Mouse (Mus musculus) T-helper 1 cell (primary cell): ENCODE results near the gene Palm2.

ENCODE experiments used
- in situ Hi-C: fragments of 300-600 bp; cut with MboI, MseI; formaldehyde crosslinking; loops from one replicate; pipeline ENCODE4 v1.15.1; 2025; ENCODE audit warnings: high pct_unique_total_duplicates

The Palm2 gene

DNA sequence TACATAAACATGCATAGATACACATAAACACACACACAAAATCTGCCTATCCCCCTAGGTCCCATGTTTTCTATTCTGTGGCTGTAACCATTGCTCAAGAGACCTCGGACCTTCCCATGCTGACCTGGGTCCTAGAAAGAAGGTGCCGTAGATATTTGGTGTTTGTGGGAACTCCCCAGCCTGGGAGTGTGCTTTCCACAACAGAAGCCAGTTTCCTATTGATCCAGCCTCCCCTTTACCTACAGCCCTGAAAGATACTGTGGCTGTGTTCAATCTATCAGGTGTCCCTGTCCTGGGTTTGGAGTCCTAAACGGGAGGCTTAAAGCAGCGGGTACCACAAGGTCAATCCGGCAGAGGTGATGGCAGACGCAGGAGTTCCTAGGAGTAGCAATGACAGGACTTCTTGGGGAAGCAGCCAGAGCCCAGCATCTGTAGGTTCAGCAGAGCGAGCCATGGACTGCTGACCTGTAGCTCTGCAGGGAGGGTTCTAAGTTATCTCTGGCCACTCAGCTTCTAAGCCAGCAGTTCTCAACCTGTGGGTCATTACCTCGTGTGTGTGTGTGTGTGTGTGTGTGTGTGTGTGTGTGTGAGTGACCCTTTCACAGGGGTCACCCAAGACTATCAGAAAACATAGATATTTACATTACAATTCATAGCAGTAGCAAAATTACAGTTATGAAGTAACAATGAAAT is 79.3 kb downstream of the Palm2 start:
- in situ Hi-C loops, result no loop called here

DNA sequence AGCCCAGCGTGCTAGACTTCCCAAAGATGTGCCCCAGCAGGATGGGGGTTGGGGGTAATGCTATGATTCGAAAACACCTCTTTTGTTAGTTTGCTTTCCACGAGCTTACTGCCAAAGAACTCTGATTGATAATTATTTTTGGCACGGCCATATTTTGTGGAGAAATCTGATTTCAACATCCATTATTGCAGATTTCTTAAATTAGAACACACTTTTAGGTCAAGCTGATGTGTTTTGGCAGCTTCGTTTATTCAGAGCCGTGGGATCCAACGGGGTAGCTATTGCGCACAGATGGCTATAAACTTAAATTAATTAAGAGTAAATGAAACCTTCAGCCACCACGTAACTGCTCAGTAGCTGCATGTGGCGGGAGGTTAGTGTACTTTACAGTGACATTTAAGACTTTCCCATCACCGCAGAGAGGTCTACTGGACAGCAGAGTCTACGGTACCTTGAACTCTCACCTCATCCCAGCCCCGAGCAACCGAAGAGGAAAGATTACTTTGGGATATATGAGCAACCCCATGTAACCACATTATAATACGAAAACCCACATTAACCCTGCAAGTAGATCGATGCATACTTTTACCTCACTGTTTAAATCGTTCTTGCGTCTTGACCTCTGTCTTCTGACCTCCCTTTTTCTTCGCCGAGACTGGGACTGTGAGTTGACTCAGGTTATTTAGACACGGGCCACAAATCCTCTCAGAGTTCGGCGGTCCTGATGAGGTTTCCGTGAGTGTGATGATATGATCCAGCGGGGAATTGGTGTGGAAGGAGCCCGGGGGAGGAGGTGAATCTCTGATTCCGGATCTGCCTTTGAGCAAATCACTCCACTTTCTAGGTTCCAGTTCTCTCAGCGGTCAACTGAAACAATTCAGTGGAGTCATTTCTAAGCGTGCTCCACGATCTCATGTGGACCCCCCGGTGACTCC is 80.2 kb downstream of the Palm2 start:
- in situ Hi-C loops, result no loop called here

DNA sequence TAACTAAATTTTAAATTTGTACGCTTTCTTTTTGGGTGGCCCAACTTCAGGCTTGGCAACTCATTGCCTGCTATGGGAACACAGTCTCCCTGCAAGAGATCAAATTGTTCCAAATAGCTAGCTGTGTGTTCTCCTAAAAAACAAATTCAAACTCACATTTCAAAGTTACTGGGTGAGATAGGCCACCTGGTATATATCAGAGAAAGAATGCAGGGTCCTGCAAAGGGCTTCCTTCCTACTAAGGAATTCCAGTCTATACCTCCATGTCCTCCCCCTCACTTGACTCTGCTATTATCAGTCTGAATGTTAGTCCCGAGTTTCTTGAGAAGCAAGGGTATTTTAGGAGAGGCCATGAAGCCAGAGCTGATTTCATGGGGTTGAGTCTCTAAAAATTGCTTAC is 81.3 kb downstream of the Palm2 start:
- in situ Hi-C loops, result no loop called here

DNA sequence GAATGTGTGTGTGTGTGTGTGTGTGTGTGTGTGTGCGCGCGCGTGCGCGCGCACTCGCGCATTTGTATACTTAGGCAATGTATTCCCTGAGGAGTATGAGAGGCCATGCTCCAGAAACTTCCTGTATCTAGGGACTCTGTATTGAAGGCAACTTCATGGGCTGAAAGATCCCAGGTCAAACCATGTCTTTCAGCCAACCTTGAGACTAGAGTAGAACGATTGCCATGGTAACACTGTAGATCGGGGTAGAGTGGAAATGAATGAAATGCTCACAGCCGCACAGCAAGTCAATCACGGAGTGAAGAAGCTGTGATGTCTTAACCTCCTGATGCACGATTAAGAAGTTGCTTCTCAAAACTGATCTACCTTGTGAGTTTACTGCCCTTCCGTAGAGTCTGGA is 89.4 kb downstream of the Palm2 start:
- in situ Hi-C loops, result no loop called here

DNA sequence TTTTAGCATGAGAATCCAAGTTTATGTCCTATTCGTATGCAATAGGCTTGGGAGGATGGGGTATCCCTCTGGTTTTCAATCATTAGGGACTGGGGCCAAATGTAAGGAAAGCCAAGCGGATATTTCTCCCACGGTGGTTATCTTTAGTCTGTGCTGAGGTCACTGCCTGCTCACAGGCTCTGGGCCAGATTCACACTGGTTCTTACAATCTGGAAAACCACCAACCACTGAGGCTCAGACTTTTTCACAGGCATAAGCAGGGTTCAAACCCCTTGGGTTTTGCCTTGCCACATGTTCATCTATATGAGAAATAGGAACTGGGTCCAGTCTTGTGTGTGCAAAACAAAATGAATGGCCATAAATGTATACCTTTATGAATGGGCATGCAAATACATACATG is 90.4 kb downstream of the Palm2 start:
- in situ Hi-C loops, result no loop called here

DNA sequence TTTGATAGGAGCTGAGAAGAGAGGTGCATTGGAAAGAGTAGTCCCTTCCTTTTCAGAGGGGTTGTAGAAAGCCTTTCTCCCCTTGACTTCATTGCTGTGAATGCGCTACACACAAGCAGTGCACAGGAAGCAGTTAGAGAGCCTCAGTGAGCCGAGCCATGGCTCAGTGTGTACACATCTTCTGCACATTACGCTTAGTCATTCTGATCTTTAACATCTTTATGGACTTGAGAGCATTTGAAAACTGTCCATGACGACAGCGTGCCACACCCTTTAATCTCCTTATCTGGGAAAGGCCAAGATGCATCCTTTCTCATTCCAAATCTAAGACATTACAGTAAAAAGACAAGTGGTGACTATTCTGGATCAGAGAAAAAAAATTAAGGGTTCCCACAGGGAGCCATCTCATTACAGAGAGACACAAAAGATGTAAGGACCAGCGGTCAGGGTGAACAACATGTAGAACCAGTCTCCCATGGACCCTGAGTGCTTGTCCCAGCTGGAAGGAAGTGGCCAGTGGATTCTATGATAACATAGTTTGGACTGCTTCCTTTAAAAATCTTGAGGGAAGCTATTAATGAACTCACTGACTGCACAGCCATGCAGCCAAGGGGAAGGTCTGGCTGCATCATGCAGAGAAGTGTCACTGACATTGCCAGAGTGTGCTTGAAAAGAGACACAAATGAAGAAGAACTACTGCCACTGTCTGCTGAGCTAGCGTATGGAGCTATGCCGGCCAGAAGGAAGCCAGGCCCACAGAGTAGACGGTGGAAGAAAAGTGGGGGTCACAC is 91.4 kb downstream of the Palm2 start:
- in situ Hi-C loops, result no loop called here

DNA sequence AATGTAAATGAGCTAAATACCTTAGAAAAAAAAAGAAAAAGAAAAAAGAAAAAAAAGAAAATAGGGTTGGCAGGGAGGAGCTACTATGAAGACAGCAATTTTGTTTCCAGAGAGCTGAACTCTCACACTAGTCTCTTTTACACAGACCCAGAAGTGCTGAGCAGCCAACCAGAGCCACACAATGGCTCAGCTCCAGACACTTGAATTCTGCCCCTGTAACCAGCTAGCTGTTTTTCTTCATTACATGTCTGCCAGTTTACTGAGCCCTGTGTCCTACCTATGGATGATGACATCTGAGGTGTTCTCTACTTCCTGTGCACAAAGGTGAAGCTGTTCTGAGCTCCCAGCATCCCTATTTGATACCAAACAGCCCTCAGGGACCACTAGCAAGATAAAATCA is 94.2 kb downstream of the Palm2 start:
- in situ Hi-C loops, result no loop called here

DNA sequence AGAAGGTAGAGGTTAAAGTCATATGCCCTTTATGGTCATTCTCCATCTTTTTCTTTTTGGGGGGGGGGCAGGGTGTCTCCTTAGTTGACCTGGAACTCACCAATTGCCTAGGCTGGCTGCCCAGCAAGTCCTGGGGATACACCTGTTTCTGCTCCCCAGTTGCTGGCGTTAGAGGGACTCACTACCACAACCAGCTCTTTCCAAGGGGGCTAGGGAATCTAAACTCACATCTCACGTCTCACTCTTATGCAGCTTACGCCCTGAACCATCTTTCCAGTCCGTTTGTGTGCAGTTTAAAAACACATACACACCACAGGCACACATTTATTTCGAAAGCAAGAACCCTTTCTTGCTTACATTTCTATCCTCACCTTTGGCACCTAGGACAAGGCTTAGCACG is 99.6 kb downstream of the Palm2 start:
- in situ Hi-C loops, result no loop called here

DNA sequence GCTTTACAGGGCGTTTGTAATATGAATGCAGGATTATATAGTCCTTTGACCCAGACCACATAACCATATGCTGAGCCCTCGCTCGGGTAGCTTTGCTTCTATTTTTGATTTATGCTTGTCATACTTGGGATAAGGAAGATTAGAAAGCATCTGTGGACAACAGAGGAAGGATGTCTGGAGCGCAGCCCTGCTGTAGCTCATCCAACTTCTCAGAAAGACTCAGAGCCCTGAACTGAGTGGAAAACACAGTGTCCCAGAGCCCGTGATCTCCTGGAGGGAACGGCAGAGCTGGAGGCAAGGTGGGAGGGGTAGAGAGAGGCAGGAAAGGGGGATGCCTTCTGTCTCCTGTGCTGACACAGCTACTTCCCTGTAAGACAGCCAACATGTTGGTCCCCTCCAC is 100.2 kb downstream of the Palm2 start:
- in situ Hi-C loops, result no loop called here

DNA sequence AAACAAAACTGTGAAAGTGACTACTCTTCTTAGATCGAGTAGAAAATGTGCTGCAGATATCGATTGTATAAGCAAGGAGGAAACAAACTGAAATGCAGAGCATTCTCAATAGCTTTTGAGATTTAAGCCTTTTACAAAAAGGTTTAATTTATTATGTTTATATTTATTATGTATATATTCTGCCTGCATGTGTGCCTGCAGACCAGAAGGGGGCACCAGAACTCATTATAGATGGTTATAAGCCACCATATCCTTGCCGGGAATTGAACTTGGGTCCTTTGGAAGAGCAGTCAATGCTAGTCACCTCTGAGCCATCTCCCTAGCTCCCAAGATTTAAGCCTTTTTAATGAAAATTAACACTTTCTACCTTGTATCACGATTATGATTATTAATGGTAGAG is 101.0 kb downstream of the Palm2 start:
- in situ Hi-C loops, result no loop called here

DNA sequence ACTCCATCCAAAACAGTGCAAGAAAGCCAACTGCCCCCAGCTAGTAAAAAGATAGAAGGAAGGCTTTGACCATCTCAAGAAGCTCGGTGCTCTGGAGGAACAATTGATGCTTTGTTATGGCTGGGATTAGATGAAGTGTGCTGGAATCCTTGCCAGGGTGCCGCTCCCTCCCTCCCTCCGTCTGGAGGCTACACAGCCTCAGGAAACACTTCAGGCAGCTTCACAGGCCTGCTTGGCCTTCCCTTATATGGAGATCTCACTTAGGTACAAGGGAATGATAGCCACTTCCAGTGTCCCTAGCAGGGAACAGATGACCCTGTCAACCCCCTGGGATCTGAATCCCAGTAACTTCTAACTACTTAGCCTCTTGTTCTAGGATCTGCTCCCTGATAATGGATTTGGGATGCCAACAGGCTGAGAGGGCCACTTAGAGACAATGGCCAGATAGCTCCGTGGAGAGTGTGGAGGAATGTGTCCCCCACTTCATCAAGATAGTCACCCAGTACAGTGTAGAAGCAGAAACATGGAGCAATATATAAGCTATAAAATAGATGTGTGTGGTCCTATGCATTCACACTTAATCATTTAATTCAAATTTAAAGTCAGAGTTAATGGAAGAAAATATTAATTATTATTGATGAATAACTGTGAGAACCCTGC is 104.1 kb downstream of the Palm2 start:
- in situ Hi-C loops, result no loop called here

DNA sequence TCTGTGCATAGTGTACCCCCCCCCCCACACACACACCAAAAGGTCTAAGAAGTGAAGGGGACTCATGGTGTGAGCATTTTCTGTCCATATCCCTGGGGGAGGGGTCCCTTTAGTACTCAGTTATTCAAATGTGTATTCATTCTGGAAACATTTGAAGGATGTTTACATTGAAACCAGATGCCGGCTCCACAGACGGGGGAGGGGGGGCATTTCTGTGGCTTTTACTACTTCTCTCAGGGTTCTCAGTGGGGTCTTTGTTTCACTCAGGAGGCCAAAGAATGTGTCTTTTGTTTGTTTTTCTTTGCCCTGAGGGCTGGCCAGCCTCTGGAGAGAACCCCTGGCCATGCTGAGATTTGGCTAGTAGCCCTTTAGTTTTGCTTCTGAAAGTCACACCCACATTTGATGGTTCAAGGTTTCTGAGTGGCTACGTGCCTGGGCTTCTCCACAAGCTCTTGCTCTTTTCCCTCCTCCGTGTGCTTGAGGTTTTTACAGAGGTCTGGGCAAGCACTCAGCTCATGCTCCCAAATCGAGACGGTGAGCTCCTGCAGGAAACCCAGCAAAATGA is 109.7 kb downstream of the Palm2 start:
- in situ Hi-C loops, result no loop called here

DNA sequence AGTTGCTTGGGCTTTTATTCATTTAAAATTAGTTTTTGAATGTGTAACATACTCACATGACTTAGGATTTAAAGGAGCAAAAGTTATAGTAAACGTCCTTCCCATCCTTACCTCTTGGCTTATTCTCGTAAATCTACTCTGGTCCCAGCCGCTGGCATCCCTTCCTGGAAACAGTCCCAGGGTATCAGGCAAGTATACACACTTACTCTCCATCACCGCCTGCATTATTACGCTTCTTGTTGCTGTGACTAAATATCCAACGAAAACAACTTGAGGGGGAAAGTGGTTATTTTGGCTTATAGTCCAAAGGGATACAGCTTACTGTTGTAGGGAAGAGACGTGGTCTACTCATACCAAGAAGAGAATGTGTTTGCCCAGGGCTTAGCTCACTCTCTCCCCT is 113.7 kb downstream of the Palm2 start:
- in situ Hi-C loops, result no loop called here

DNA sequence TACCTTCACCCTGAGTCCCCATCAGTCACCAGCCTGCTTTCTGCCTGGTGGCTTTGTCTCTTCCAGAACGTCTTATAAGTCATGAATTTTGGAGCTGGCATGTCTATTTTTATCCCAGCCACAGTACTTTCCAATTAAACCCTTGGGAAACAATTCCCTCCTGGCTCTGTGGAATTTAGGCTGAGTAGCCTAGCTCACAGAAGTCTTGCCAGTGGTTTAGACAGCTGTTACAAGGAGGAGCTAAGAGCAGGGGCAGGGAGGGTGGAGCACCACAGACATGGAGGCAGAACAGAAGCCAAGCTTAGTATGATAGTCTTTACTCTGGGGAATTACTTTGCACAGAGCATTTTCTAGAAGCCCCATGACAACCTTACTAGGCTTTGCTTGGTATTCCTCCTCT is 116.2 kb downstream of the Palm2 start:
- in situ Hi-C loops, result no loop called here

DNA sequence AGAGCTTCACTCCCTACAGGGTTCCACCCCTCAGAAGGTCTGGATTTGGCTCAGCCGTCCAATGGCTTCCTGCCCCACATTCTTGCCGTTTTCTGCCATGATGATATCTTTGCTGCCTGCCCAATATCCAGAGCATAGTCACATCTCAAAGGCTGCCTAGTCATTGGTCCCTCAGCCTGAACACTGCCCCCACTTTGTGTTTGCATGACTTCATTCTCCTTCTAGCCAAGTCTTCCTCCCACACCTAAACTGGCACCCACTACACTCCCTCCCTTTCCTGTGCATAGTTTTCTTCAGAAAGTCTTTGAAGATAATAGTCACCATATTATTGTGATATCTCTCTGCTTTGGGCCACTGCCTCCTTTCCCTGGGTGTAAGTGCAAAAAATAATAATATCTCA is 123.1 kb downstream of the Palm2 start:
- in situ Hi-C loops, result no loop called here

DNA sequence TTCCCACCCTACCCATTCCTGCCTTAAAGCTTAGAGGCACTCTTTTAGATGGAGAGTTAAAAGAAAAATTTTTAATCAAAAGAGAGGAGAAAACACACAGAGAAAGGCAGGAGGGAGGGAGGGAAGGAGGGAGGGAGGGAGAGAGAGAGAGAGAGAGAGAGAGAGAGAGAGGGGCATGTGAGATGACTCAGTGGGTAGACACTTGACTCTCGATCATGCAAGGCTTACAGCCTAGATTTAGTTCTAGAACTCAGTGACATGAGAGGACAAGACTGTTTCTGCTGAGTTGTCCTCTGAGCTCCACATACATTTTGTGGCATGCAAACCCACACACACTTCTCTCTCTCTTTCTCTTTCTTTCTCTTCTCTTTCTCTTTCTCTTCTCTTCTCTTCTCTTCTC is 125.4 kb downstream of the Palm2 start:
- in situ Hi-C loops, result no loop called here

DNA sequence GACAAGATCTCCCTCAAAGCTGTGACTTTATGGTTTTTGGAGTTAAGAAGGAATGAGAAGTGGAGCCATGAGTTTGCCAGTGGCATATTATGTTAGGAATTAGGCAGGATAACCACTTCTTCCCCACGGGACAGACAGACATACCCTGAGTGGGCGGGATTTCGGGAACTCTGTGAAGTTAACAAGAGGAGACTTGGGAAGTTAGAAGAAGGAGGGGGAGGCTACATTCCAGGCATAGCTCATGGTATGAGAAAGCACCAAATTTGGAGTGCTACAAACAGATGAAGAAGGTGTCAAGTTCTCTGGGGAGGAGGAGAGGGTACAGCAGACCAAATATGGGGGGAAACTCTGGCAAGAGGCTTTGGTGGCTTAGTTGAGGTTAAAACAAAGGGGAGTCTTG is 126.0 kb downstream of the Palm2 start:
- in situ Hi-C loops, result no loop called here

DNA sequence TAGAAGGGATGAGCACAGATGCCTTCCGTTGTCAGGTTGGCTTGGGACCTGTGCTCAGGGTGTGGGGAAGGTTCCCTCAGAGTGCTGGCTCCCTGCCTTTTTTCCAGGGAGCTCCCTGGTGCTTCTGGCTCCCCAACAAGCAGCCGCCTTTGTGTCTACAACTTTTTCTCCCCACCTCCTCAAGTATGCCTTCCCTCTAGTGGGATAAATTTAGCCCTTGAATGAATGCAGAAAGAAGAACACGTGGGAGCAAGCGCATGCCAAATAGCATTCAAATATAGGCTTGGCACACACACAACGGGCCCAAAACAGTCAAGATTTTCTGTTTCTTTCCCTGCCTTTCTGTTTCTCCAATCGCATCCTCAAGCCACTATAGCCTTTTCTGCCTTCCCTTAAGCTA is 127.0 kb downstream of the Palm2 start:
- in situ Hi-C loops, result no loop called here

DNA sequence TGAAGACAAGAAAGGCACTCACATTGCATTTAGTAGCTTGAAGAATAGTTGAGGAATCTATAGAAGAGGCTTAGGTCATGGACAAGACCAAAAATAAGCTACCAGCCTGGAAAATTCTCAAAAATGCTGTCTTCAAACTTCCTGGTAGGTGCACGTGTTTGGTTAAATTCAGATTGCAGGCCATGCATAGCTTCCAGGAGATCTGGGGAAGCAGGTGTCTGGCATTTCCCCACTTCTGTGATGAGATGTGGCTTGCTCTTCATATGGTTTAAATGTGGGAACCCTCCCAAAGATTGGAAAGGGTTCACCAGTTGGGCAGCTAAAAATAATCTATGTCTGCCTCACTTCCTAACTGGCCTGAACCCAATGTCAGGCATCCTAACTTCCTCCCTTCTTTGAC is 131.2 kb downstream of the Palm2 start:
- in situ Hi-C loops, result no loop called here

DNA sequence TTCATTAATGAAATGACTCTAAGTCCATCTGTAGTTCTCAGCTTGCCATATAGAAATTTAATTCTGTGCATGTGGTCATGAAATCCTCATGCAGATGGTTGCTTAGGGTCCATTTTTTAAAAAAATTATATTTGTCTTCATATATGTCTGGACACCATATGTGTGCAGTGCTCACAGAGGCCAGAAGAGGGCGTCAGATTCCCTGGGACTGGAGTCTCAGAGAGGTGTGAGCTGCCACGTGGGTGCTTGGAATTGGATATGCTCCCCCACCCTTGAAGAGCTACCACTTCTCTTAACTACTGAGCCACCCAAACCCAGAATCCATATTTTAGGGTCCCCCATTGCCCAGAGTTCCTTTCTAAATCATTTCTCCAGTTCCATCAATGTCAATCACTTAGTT is 131.8 kb downstream of the Palm2 start:
- in situ Hi-C loops, result no loop called here

DNA sequence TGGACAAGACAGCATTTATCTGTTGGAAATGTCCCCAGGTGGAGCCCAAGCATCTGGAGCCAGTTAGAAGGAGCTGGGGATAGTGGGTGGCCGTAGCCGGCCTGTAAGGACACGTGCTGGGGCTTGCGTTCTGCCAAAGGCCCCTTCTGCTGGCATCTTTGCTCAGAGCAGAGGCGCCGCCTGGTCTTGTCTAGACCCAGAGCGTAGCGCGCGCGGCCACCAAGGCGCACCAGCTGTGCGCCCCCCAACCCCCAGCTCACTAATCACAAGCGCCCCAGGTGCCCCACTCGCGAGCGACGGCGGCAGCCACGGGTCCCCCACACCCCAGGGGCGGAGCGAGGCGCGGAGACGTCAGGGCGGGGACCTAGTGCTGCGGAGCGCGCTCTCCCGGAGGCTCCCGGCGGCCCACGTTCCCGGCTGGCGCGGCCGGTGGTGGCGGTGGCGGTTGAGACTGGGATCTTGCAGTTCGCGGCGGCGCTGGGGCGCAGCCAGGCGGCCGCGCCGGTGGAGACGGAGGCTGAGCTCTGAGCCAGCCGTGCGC is 133.7 kb downstream of the Palm2 start, which contains the start of gene Pakap:
Pakap (plus strand) TSS at position 514 of the 541 bp plus-strand sequence.
- in situ Hi-C loops, result no loop called here
